Mouse (Mus musculus) myocyte (in vitro differentiated cells): ENCODE results near the gene Aqp6. TPM values are rescaled to one million over a fixed set of nuclear protein-coding genes. Genes with fewer than 3 reads are reported as not detected.

Experiments used
- H3K27me3 ChIP-seq: one replicate; pipeline ENCODE4 v1.6.1; 2011; ENCODE audit not compliant: control insufficient read depth, insufficient read depth, insufficient read length
- H3K36me3 ChIP-seq: one replicate; pipeline ENCODE4 v1.6.1; 2011; ENCODE audit not compliant: control insufficient read depth, insufficient read depth
- H3K4me2 ChIP-seq: one replicate; pipeline ENCODE4 v1.6.1; 2011; ENCODE audit warnings: low read depth, control low read depth
- H3K4me3 ChIP-seq: one replicate; pipeline ENCODE4 v1.5.1; 2011; ENCODE audit warnings: mild to moderate bottlenecking, control low read depth, moderate library complexity
- H3K79me2 ChIP-seq: one replicate; pipeline ENCODE4 v1.6.1; 2011; ENCODE audit not compliant: control insufficient read depth, insufficient read depth
- H3ac ChIP-seq: one replicate; pipeline ENCODE4 v1.6.1; 2011; ENCODE audit not compliant: control insufficient read depth, insufficient read length
- CEBPB ChIP-seq: IDR thresholded peaks from 2 replicates; pipeline ENCODE4 v1.6.1; 2011; ENCODE audit warnings: mild to moderate bottlenecking, moderate library complexity; ENCODE audit not compliant: poor library complexity, insufficient read depth, severe bottlenecking
- E2F4 ChIP-seq: IDR thresholded peaks from one replicate; pipeline ENCODE4 v1.6.1; 2011; ENCODE audit warnings: mild to moderate bottlenecking, control low read depth, moderate library complexity; ENCODE audit not compliant: insufficient read depth
- MAX ChIP-seq: IDR thresholded peaks from one replicate; pipeline ENCODE4 v1.6.1; 2011; ENCODE audit warnings: low read depth, mild to moderate bottlenecking, control low read depth
- MYOD1 ChIP-seq, 3 experiments: IDR thresholded peaks; one replicate each; pipeline ENCODE4 v1.6.1; 2011; ENCODE audit warnings: control low read depth in 2 of 3, low read depth in 2 of 3, mild to moderate bottlenecking in 2 of 3, moderate library complexity in 1 of 3; ENCODE audit not compliant: insufficient read length in 2 of 3, control insufficient read depth in 1 of 3
- MYOG ChIP-seq, 3 experiments: IDR thresholded peaks; one replicate each; pipeline ENCODE4 v1.6.1; 2011; ENCODE audit warnings: control low read depth in 2 of 3, low read depth in 2 of 3, mild to moderate bottlenecking in 2 of 3; ENCODE audit not compliant: insufficient read length in 2 of 3, control insufficient read depth in 1 of 3, insufficient read depth in 1 of 3
- POLR2A ChIP-seq: IDR thresholded peaks from one replicate; pipeline ENCODE4 v1.6.1; 2011; ENCODE audit warnings: low read depth, mild to moderate bottlenecking, control low read depth, moderate library complexity; ENCODE audit not compliant: insufficient read length
- POLR2AphosphoS2 ChIP-seq: IDR thresholded peaks from one replicate; pipeline ENCODE4 v1.6.1; 2011; ENCODE audit warnings: low read depth, control low read depth; ENCODE audit not compliant: insufficient read length
- REST ChIP-seq: IDR thresholded peaks from one replicate; pipeline ENCODE4 v1.6.1; 2011; ENCODE audit warnings: mild to moderate bottlenecking, control low read depth, moderate library complexity; ENCODE audit not compliant: insufficient read depth, insufficient read length
- SRF ChIP-seq: IDR thresholded peaks from one replicate; pipeline ENCODE4 v1.6.1; 2011; ENCODE audit warnings: low read depth; ENCODE audit not compliant: control insufficient read depth, insufficient read length
- TCF12 ChIP-seq: IDR thresholded peaks from one replicate; pipeline ENCODE4 v1.6.1; 2011; ENCODE audit warnings: mild to moderate bottlenecking, control low read depth; ENCODE audit not compliant: poor library complexity, insufficient read depth, severe bottlenecking
- TCF3 ChIP-seq: IDR thresholded peaks from one replicate; pipeline ENCODE4 v1.6.1; 2011; ENCODE audit warnings: low read depth, control low read depth; ENCODE audit not compliant: insufficient read length
- USF1 ChIP-seq: IDR thresholded peaks from one replicate; pipeline ENCODE4 v1.6.1; 2011; ENCODE audit warnings: low read depth, mild to moderate bottlenecking, control low read depth, moderate library complexity
- polyA plus RNA-seq: library from polyadenylated mRNA; unstranded; fragments of >200 nt; fragmentation: generic; extraction: Trizol; gene quantifications from one replicate; pipeline ENCODE4 v1.2.1, GENCODE M21; 2012; ENCODE audit warnings: missing spikeins

Gene Aqp6
- polyA plus RNA-seq, 1 experiment: not detected

DNA sequence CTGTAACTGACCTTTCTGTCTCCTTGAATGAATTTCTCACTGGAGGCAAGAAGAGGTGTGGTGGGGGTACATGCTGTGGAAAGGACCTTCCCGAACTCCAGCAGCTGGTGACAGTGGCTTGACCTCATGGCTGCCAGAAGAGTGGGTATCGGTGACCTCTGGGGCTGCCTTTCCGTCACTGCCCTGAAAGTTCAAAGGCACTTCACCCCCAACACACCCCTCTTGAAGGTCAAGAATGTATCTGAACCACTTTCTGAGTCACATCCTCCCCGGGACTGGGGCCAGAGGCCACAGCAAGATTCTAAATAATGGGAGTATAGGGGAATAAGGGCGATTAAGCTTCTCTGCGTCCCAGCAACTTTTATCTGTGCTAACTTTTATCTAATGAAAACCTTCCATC is 15.5 kb upstream of the Aqp6 start:
- H3K27me3 ChIP-seq: no peaks in the 10 kb centered on the region
- no peaks in the 10 kb centered on the region for H3K36me3 ChIP-seq
- TF ChIP-seq MAX: no peak
- no peak for TF ChIP-seq USF1
- no peak for TF ChIP-seq POLR2AphosphoS2
- TF ChIP-seq E2F4: no peak
- TF ChIP-seq SRF: no peak
- no peak for TF ChIP-seq TCF12
- no peak for TF ChIP-seq CEBPB
- TF ChIP-seq POLR2A: no peak
- peak in 1 of 3 experiments; percentile 44 for TF ChIP-seq MYOD1 (IDR thresholded peaks at IDR 0.05; ENCODE audit: control insufficient read depth in 1 of 3, insufficient read length in 2 of 3, low read depth in 2 of 3)
- TF ChIP-seq MYOG (IDR thresholded peaks at IDR 0.05; ENCODE audit: control insufficient read depth in 1 of 3, insufficient read depth in 1 of 3, insufficient read length in 2 of 3, low read depth in 2 of 3): peak in 1 of 3 experiments; percentile 16
- no peak for TF ChIP-seq TCF3
- no peak for TF ChIP-seq REST
- no peak overlapping the region for H3ac ChIP-seq
- H3K4me2 ChIP-seq: peak overlapping the region; percentile 70
- H3K79me2 ChIP-seq: no peaks in the 10 kb centered on the region
- H3K4me3 ChIP-seq: peak overlapping the region; percentile 3

DNA sequence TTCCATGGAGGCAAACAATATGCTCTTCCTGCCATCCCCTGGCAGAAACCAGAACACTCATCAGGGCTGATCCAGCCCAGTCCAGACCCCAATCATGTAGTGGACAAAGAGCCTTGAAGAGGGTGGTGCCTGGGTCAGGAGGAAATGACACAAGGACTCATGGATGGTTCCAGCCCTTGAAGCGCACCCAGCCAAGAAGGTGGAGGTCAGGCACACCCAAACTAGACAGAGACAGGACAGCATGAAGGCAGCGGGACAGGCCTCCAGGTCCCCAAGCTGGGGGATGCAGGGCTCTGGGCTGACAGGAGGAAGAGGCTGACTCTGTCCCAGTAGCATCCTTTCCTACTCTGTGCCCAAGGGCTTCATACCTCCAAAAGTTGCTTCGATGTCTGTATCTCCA is 14.7 kb upstream of the Aqp6 start:
- H3K79me2 ChIP-seq: no peaks in the 10 kb centered on the region
- TF ChIP-seq USF1 (no peak), MYOG (IDR thresholded peaks at IDR 0.05; ENCODE audit: control insufficient read depth in 1 of 3, insufficient read depth in 1 of 3, insufficient read length in 2 of 3, low read depth in 2 of 3) (no peak), CEBPB (no peak), E2F4 (no peak), POLR2AphosphoS2 (no peak), SRF (no peak), TCF3 (no peak), TCF12 (no peak), REST (no peak), MAX (no peak), MYOD1 (IDR thresholded peaks at IDR 0.05; ENCODE audit: control insufficient read depth in 1 of 3, insufficient read length in 2 of 3, low read depth in 2 of 3) (no peak), POLR2A (no peak)
- H3K36me3 ChIP-seq: no peaks in the 10 kb centered on the region
- no peak overlapping the region for H3K4me3 ChIP-seq
- H3ac ChIP-seq: no peak overlapping the region
- peak overlapping the region; percentile 70 for H3K4me2 ChIP-seq
- H3K27me3 ChIP-seq: no peaks in the 10 kb centered on the region

GRCm38 (mm10) chr15:99589237-99589636 is 12.0 kb upstream of the Aqp6 start:
- H3K79me2 ChIP-seq: no peaks in the 10 kb centered on the region
- no peaks in the 10 kb centered on the region for H3K27me3 ChIP-seq
- H3ac ChIP-seq: no peak overlapping the region
- TF ChIP-seq POLR2AphosphoS2: no peak
- no peak for TF ChIP-seq E2F4
- TF ChIP-seq MAX: no peak
- H3K4me3 ChIP-seq: peak overlapping the region; percentile 29
- H3K36me3 ChIP-seq: no peaks in the 10 kb centered on the region
- peak overlapping the region; percentile 66 for H3K4me2 ChIP-seq

- TF ChIP-seq TCF12: no peak
- no peak for TF ChIP-seq USF1
- no peak for TF ChIP-seq TCF3
- TF ChIP-seq SRF: no peak
- TF ChIP-seq MYOG (IDR thresholded peaks at IDR 0.05; ENCODE audit: control insufficient read depth in 1 of 3, insufficient read depth in 1 of 3, insufficient read length in 2 of 3, low read depth in 2 of 3): no peak
- no peak for TF ChIP-seq MAX
- TF ChIP-seq MYOD1 (IDR thresholded peaks at IDR 0.05; ENCODE audit: control insufficient read depth in 1 of 3, insufficient read length in 2 of 3, low read depth in 2 of 3): no peak
- no peak for TF ChIP-seq E2F4
- TF ChIP-seq POLR2AphosphoS2: no peak
- TF ChIP-seq REST: no peak
- no peak for TF ChIP-seq CEBPB
- TF ChIP-seq POLR2A: no peak
- Histone ChIP-seq H3K4me2 (peak overlapping the region; percentile 66), H3ac (no peak overlapping the region), H3K27me3 (no peaks in the 10 kb centered on the region), H3K36me3 (no peaks in the 10 kb centered on the region), H3K79me2 (no peaks in the 10 kb centered on the region), H3K4me3 (peak overlapping the region; percentile 29)
Measured at GRCm38 (mm10) chr15:99589704-99590103, 11.5 kb upstream of the Aqp6 start.

DNA sequence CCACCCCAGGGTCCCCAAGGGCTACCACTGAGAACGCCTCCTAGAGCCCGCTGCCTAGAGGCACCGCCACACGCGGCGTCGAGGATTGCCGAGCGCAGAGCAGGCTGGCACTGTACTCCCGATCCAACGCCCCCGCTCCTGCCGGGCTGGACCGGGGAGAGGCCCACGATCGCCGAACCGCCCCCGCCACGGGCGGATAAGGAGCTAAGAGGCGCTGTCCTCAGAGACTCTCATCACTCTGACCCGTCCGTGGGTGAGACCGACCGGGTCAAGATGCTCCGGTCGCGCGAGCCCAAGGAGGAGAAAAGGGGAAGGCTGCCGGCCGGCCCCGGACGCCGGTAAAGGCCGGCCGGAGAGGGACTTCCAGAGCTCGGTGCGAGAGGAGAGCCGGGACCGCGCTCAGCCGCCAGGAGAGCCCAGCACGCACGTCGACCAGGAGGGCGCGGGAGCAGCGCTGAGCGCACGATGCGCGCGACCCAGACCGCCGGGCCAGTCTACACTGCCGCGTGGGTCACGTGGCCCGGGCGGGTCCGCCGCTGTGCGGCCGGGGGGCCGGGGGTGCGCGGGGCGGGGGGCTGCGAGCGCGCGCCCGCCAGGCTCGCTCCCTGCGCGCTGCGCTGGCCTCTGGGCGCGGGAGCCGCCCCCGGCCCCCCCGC is 10.6 kb upstream of the Aqp6 start, which contains the start of gene Aqp5:
Aqp5 (plus strand) TSS at position 354 of the 656 bp plus-strand sequence.
- TF ChIP-seq POLR2A (peak; percentile 63), POLR2AphosphoS2 (peak; percentile 65), USF1 (peak; percentile 59), MAX (no peak)
- Histone ChIP-seq H3K27me3 (no peaks in the 10 kb centered on the region), H3K36me3 (no peaks in the 10 kb centered on the region), H3K4me3 (peak within 1 kb of the TSS; percentile 29), H3ac (peak within 1 kb of the TSS; percentile 34), H3K79me2 (no peaks in the 10 kb centered on the region), H3K4me2 (peak within 1 kb of the TSS; percentile 70)
